Mouse (Mus musculus) ovary, adult 18-20 months (tissue): ENCODE data around the gene 9130019O22Rik.

Experiments
- DNase-seq: peaks from one replicate; pipeline ENCODE4 v3.0.0; 2022; ENCODE audit warnings: low spot score, mixed read lengths

Gene 9130019O22Rik

GRCm38 (mm10) chr7:127341356-127341755 lies 45.6 kb downstream of the 9130019O22Rik start:
- no peak for DNase-seq

- DNase-seq, result peak; percentile 33
Measured at GRCm38 (mm10) chr7:127337636-127338035, 49.3 kb downstream of the 9130019O22Rik start.

DNA sequence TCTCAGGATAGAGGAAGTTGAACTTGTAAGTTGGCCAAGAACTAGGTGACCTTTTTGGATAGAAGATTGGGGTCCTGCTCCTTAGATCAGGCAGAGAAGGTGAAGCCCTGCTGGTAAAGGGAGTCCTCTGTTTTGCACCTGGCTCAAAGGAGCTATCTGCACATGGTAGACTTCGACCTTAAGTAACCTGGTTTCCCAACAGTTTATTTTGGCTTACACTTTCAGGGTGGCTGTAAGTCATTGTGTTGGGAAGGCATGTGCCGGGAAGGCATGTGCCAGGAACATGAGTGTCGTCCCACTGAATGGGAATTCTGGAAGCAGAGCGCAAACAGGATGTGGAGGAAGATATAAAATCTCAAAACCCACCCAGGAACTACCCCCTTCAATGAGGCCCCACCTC lies 51.4 kb downstream of the 9130019O22Rik start:
- DNase-seq, result no peak

GRCm38 (mm10) chr7:127333240-127333639 lies 53.7 kb downstream of the 9130019O22Rik start:
- no peak for DNase-seq
